Mouse (Mus musculus): ENCODE measurements around the gene Susd1. TPM values are rescaled to one million over a fixed set of nuclear protein-coding genes. Genes with fewer than 3 reads are reported as not detected.

The Susd1 gene
- polyA plus RNA-seq, 1 experiment: 25.4 TPM

- DNase-seq (ENCODE audit: low read depth in 1 of 2, low spot score in 2 of 2): no peak
- TF ChIP-seq CTCF (IDR thresholded peaks at IDR 0.05; ENCODE audit: extremely low read depth, insufficient read depth, insufficient read length, insufficient replicate concordance) (no peak), POLR2A (IDR thresholded peaks at IDR 0.05; ENCODE audit: low read depth, low read length) (no peak)
- peak overlapping the region; percentile 51 for H3K27ac ChIP-seq (ENCODE audit: insufficient read depth, low read length)
These were observed 99.4 kb downstream of the Susd1 start for GRCm38 (mm10) chr4:59338896-59339535.

GRCm38 (mm10) chr4:59337533-59337885 is 100.9 kb downstream of the Susd1 start:
- no peak overlapping the region for H3K4me3 ChIP-seq (ENCODE audit: extremely low read depth, insufficient read depth, insufficient read length)
- no peaks in the 10 kb centered on the region for H3K27me3 ChIP-seq (ENCODE audit: control insufficient read depth, insufficient read depth, low read length)
- H3K36me3 ChIP-seq (ENCODE audit: control insufficient read depth, insufficient read depth, low read length): peaks cover 2% of the 10 kb centered on the region; the same call in 1 of the 2 replicates
- peak overlapping the region; percentile 98 for H3K27ac ChIP-seq (ENCODE audit: insufficient read depth, low read length)
- no peak for DNase-seq (ENCODE audit: low read depth in 1 of 2, low spot score in 2 of 2)
- H3K4me1 ChIP-seq (ENCODE audit: control insufficient read depth, insufficient read depth, insufficient read length): peaks cover 61% of the 10 kb centered on the region
- no peak for TF ChIP-seq CTCF (IDR thresholded peaks at IDR 0.05; ENCODE audit: extremely low read depth, insufficient read depth, insufficient read length, insufficient replicate concordance)
- no peak for TF ChIP-seq POLR2A (IDR thresholded peaks at IDR 0.05; ENCODE audit: low read depth, low read length)
- WGBS: 36% methylated on average over 6 of the region's 6 CpGs

More at GRCm38 (mm10) chr4:59338896-59339535, 99.4 kb downstream of the Susd1 start:
- Histone ChIP-seq H3K36me3 (ENCODE audit: control insufficient read depth, insufficient read depth, low read length) (peaks cover 2% of the 10 kb centered on the region; the same call in 1 of the 2 replicates), H3K4me3 (ENCODE audit: extremely low read depth, insufficient read depth, insufficient read length) (no peak overlapping the region), H3K27me3 (ENCODE audit: control insufficient read depth, insufficient read depth, low read length) (no peaks in the 10 kb centered on the region), H3K4me1 (ENCODE audit: control insufficient read depth, insufficient read depth, insufficient read length) (peaks cover 50% of the 10 kb centered on the region)
- WGBS: 64% methylated on average over 8 of the region's 8 CpGs

GRCm38 (mm10) chr4:59336846-59337532 is 101.4 kb downstream of the Susd1 start:
- DNase-seq (ENCODE audit: low read depth in 1 of 2, low spot score in 2 of 2): no peak
- H3K36me3 ChIP-seq (ENCODE audit: control insufficient read depth, insufficient read depth, low read length): peaks cover 2% of the 10 kb centered on the region; the same call in 1 of the 2 replicates
- peaks cover 66% of the 10 kb centered on the region for H3K4me1 ChIP-seq (ENCODE audit: control insufficient read depth, insufficient read depth, insufficient read length)
- no peaks in the 10 kb centered on the region for H3K27me3 ChIP-seq (ENCODE audit: control insufficient read depth, insufficient read depth, low read length)
- H3K4me3 ChIP-seq (ENCODE audit: extremely low read depth, insufficient read depth, insufficient read length): no peak overlapping the region
- no peak for TF ChIP-seq POLR2A (IDR thresholded peaks at IDR 0.05; ENCODE audit: low read depth, low read length)
- no peak for TF ChIP-seq CTCF (IDR thresholded peaks at IDR 0.05; ENCODE audit: extremely low read depth, insufficient read depth, insufficient read length, insufficient replicate concordance)
- peak overlapping the region; percentile 98 for H3K27ac ChIP-seq (ENCODE audit: insufficient read depth, low read length)
- 62% methylated on average over 11 of the region's 11 CpGs for WGBS

- peak overlapping the region; percentile 98 for H3K27ac ChIP-seq (ENCODE audit: insufficient read depth, low read length)
- DNase-seq (ENCODE audit: low read depth in 1 of 2, low spot score in 2 of 2): no peak
- H3K27me3 ChIP-seq (ENCODE audit: control insufficient read depth, insufficient read depth, low read length): no peaks in the 10 kb centered on the region
- H3K36me3 ChIP-seq (ENCODE audit: control insufficient read depth, insufficient read depth, low read length): no peaks in the 10 kb centered on the region
- TF ChIP-seq POLR2A (IDR thresholded peaks at IDR 0.05; ENCODE audit: low read depth, low read length) (no peak), CTCF (IDR thresholded peaks at IDR 0.05; ENCODE audit: extremely low read depth, insufficient read depth, insufficient read length, insufficient replicate concordance) (no peak)
- H3K4me3 ChIP-seq (ENCODE audit: extremely low read depth, insufficient read depth, insufficient read length): no peak overlapping the region
- WGBS: 40% methylated on average over 7 of the region's 7 CpGs
- peaks cover 69% of the 10 kb centered on the region for H3K4me1 ChIP-seq (ENCODE audit: control insufficient read depth, insufficient read depth, insufficient read length)
These were observed 102.0 kb downstream of the Susd1 start for GRCm38 (mm10) chr4:59336439-59336809.

- 34% methylated on average over 9 of the region's 9 CpGs for WGBS
- DNase-seq (ENCODE audit: low read depth in 1 of 2, low spot score in 2 of 2): peak; percentile 81 to 91
These were observed 102.6 kb downstream of the Susd1 start for GRCm38 (mm10) chr4:59335616-59336438.

GRCm38 (mm10) chr4:59335101-59335500 is 103.3 kb downstream of the Susd1 start:
- TF ChIP-seq CTCF (IDR thresholded peaks at IDR 0.05; ENCODE audit: extremely low read depth, insufficient read depth, insufficient read length, insufficient replicate concordance) (no peak), POLR2A (IDR thresholded peaks at IDR 0.05; ENCODE audit: low read depth, low read length) (no peak)
- Histone ChIP-seq H3K36me3 (ENCODE audit: control insufficient read depth, insufficient read depth, low read length) (peaks cover 3% of the 10 kb centered on the region), H3K27me3 (ENCODE audit: control insufficient read depth, insufficient read depth, low read length) (no peaks in the 10 kb centered on the region), H3K4me1 (ENCODE audit: control insufficient read depth, insufficient read depth, insufficient read length) (peaks cover 74% of the 10 kb centered on the region), H3K27ac (ENCODE audit: insufficient read depth, low read length) (peak overlapping the region; percentile 98), H3K4me3 (ENCODE audit: extremely low read depth, insufficient read depth, insufficient read length) (no peak overlapping the region)
- 90% methylated on average over 7 of the region's 7 CpGs for WGBS
- no peak for DNase-seq (ENCODE audit: low read depth in 1 of 2, low spot score in 2 of 2)

More at GRCm38 (mm10) chr4:59335616-59336438, 102.6 kb downstream of the Susd1 start:
- Histone ChIP-seq H3K27ac (ENCODE audit: insufficient read depth, low read length) (peak overlapping the region; percentile 98), H3K4me3 (ENCODE audit: extremely low read depth, insufficient read depth, insufficient read length) (peak overlapping the region; percentile 41; the same call in 1 of the 2 replicates), H3K36me3 (ENCODE audit: control insufficient read depth, insufficient read depth, low read length) (no peaks in the 10 kb centered on the region), H3K4me1 (ENCODE audit: control insufficient read depth, insufficient read depth, insufficient read length) (peaks cover 75% of the 10 kb centered on the region), H3K27me3 (ENCODE audit: control insufficient read depth, insufficient read depth, low read length) (no peaks in the 10 kb centered on the region)
- no peak for TF ChIP-seq CTCF (IDR thresholded peaks at IDR 0.05; ENCODE audit: extremely low read depth, insufficient read depth, insufficient read length, insufficient replicate concordance)
- peak; percentile 52 for TF ChIP-seq POLR2A (IDR thresholded peaks at IDR 0.05; ENCODE audit: low read depth, low read length)

Data from spleen, adult 2 months (tissue).